Mouse (Mus musculus): ENCODE data around the gene Prcc. TPM values are rescaled to one million over a fixed set of nuclear protein-coding genes. Genes with fewer than 3 reads are reported as not detected.

Prcc gene
- polyA plus RNA-seq, 1 experiment from 2014 or later, result 16.0 TPM

DNA sequence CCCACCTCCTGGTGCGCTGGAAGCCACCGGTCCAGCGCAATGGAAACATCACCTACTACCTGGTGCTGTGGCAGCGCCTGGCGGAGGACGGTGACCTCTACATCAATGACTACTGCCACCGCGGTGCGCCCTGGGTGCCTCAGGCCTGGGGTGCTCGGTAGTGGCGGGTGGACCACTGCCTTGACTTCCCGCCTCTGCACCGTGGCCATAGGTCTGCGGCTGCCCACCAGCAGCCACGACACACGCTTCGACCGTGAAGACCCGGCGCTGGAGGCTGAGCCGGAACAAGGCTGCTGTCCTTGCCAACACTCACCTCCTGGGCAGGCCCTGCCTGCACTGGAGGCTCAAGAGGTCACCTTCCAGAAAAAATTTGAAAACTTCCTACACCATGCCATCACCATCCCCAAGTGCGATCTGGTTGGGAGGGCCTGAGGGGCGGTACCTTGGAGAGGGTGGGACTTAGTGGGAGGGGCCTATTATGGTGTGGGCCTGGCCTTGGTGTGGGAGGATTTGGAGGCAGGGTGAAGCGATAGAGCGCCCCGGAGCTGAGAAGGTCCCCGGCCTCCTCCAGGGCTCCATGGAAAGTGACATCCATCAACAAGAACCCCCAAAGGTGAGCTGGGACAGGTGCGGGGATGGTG is 76.0 kb downstream of the Prcc start:
- Histone ChIP-seq H3K27me3 (peaks cover 81% of the 10 kb centered on the region), H3K4me2 (replicated peaks) (peak overlapping the region; percentile 38), H3K4me3 (peak overlapping the region; percentile 25), H3K36me3 (no peaks in the 10 kb centered on the region), H3K27ac (no peak overlapping the region), H3K9ac (no peak overlapping the region), H3K9me3 (no peaks in the 10 kb centered on the region), H3K4me1 (peaks cover 17% of the 10 kb centered on the region; the same call in 1 of the 2 replicates)
- 5% methylated on average over 28 of the region's 28 CpGs for WGBS
- ATAC-seq (ENCODE audit: insufficient number of reproducible peaks, insufficient read depth, low FRiP score, low TSS enrichment), result 0 out of 2 replicates have a peak, but pooled peaks have one; percentile 55

Other genes with a start within 250 kb of the Prcc start
- gene Lrrc71, start 137.0 kb downstream of the Prcc start, polyA plus RNA-seq (2016; fragmentation: Nextera tagmentation; extraction: Ambion mirVana), result 0.28 and 0.31 TPM in 2 replicates
- 40.0 and 51.7 TPM in 2 replicates for gene Ntrk1, start 90.4 kb downstream of the Prcc start, polyA plus RNA-seq (2016; fragmentation: Nextera tagmentation; extraction: Ambion mirVana)
- gene Insrr, start 88.7 kb downstream of the Prcc start, polyA plus RNA-seq (2016; fragmentation: Nextera tagmentation; extraction: Ambion mirVana), result 1.7 and 1.9 TPM in 2 replicates
- gene Pear1, start 61.3 kb downstream of the Prcc start, polyA plus RNA-seq (2016; fragmentation: Nextera tagmentation; extraction: Ambion mirVana), result 14.4 and 15.1 TPM in 2 replicates
- gene Sh2d2a, start 38.9 kb downstream of the Prcc start, polyA plus RNA-seq (2016; fragmentation: Nextera tagmentation; extraction: Ambion mirVana), result 0.08 TPM in 1 of 2 replicates, not detected in the other
- 246 and 270 TPM in 2 replicates for gene Hdgf, start 20.7 kb upstream of the Prcc start, polyA plus RNA-seq (2016; fragmentation: Nextera tagmentation; extraction: Ambion mirVana)
- gene Mrpl24, start 33.9 kb upstream of the Prcc start, polyA plus RNA-seq (2016; fragmentation: Nextera tagmentation; extraction: Ambion mirVana), result 71.4 and 72.9 TPM in 2 replicates
- gene Isg20l2, start 44.7 kb upstream of the Prcc start, polyA plus RNA-seq (2016; fragmentation: Nextera tagmentation; extraction: Ambion mirVana), result 75.4 and 80.1 TPM in 2 replicates
- 23.2 and 23.8 TPM in 2 replicates for gene Rrnad1, start 45.1 kb upstream of the Prcc start, polyA plus RNA-seq (2016; fragmentation: Nextera tagmentation; extraction: Ambion mirVana)
- 467 and 481 TPM in 2 replicates for gene Crabp2, start 63.1 kb upstream of the Prcc start, polyA plus RNA-seq (2016; fragmentation: Nextera tagmentation; extraction: Ambion mirVana)
- 40.0 and 42.0 TPM in 2 replicates for gene Nes, start 85.5 kb upstream of the Prcc start, polyA plus RNA-seq (2016; fragmentation: Nextera tagmentation; extraction: Ambion mirVana)
- gene Bcan, start 114.6 kb upstream of the Prcc start, polyA plus RNA-seq (2016; fragmentation: Nextera tagmentation; extraction: Ambion mirVana), result 0.15 and 0.39 TPM in 2 replicates
- 0.09 and 0.34 TPM in 2 replicates for gene Hapln2, start 142.0 kb upstream of the Prcc start, polyA plus RNA-seq (2016; fragmentation: Nextera tagmentation; extraction: Ambion mirVana)
- gene Gpatch4, start 157.5 kb upstream of the Prcc start, polyA plus RNA-seq (2016; fragmentation: Nextera tagmentation; extraction: Ambion mirVana), result 32.7 and 34.6 TPM in 2 replicates
- gene Naxe, start 172.9 kb upstream of the Prcc start, polyA plus RNA-seq (2016; fragmentation: Nextera tagmentation; extraction: Ambion mirVana), result 183 and 187 TPM in 2 replicates
- 0.32 and 0.46 TPM in 2 replicates for gene Ttc24, start 192.7 kb upstream of the Prcc start, polyA plus RNA-seq (2016; fragmentation: Nextera tagmentation; extraction: Ambion mirVana)
- 24.4 and 25.8 TPM in 2 replicates for gene Iqgap3, start 196.4 kb upstream of the Prcc start, polyA plus RNA-seq (2016; fragmentation: Nextera tagmentation; extraction: Ambion mirVana)